Comparison of ENCODE assay signal across 8 mouse cellular contexts in the genomic region with DNA sequence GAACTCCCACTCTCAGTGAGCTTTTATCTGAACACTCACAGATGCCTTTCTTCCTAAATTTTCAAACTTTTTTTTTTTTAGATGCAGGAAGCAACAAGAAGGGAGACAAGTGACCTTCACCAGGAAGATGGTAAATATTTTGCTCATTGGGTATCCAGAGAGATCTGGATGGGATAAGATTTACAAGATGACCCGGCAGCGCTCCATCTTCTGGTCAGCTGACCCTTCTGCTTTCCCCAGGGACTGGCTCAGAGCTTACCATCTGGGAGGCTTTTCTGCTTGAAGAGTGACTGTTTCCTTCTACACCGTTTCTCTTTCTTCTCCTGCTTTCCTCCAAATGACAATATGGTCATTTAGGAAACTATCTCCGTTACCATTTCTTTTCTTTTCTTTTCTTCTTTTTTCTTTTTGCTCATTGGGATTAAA. TPM values are rescaled to one million over a fixed set of nuclear protein-coding genes. Genes with fewer than 3 reads are reported as not detected.
DNase-seq lines count a peak whose midpoint lies in the region; ATAC-seq and TF ChIP-seq lines count a peak whose summit lies in the region.
"Had no signal": no experiment of that assay in that cellular context is flagged by ENCODE, and none has a peak within 500 bp of the region (broad histone marks: within the 10 kb centered on the region; RNA-seq: fewer than 3 reads in every experiment).

No protein-coding gene starts in this region.

- 36% methylated on average over 4 of the region's 4 CpGs for WGBS in lung, embryonic 14.5 days
- 8% methylated on average over 4 of the region's 4 CpGs for WGBS in forebrain, embryonic 16.5 days

- no peak overlapping the region for H3K4me3 ChIP-seq in lung, embryonic 14.5 days (ENCODE audit: low read depth, low read length)
- H3K4me3 ChIP-seq in forebrain, embryonic 16.5 days (replicated peaks; ENCODE audit: low read length), result no peak overlapping the region

- no peak overlapping the region for H3K4me2 ChIP-seq in lung, embryonic 14.5 days
- peak overlapping the region; percentile 34 for H3K4me2 ChIP-seq in forebrain, embryonic 16.5 days (ENCODE audit: low read length)

- TF ChIP-seq CTCF in lung, embryonic 14.5 days (IDR thresholded peaks at IDR 0.05; ENCODE audit: low read depth), result no peak

- peaks cover 3% of the 10 kb centered on the region; the same call in 1 of the 2 replicates for H3K4me1 ChIP-seq in lung, embryonic 14.5 days (ENCODE audit: insufficient read depth)
- H3K4me1 ChIP-seq in forebrain, embryonic 16.5 days (replicated peaks; ENCODE audit: control insufficient read depth, insufficient read depth, low read length), result peaks cover 9% of the 10 kb centered on the region

- no peak for DNase-seq in lung, embryonic 14.5 days
- DNase-seq in lung, postnatal 25 days (ENCODE audit: low spot score), result no peak
- peak; percentile 20 to 23 for DNase-seq in kidney, postnatal 36 days
- DNase-seq in spleen, postnatal 4 days (ENCODE audit: low spot score in 2 of 2), result no peak
- DNase-seq in c-Kit-positive CD71-positive TER-119-positive erythroid progenitor cells, embryonic 14.5 days (ENCODE audit: low spot score), result no peak
- no peak for DNase-seq in left cerebral cortex, adult 8-10 months (ENCODE audit: low spot score in 2 of 2)

- H3K36me3 ChIP-seq in lung, embryonic 14.5 days (ENCODE audit: insufficient read depth), result no peaks in the 10 kb centered on the region
- H3K36me3 ChIP-seq in forebrain, embryonic 16.5 days (ENCODE audit: control insufficient read depth, insufficient read depth), result no peaks in the 10 kb centered on the region

- no peaks in the 10 kb centered on the region for H3K27me3 ChIP-seq in lung, embryonic 14.5 days (ENCODE audit: insufficient read depth, low read length)
- H3K27me3 ChIP-seq in forebrain, embryonic 16.5 days (replicated peaks; ENCODE audit: control insufficient read depth, insufficient read depth, low read length), result no peaks in the 10 kb centered on the region

- no peaks in the 10 kb centered on the region for H3K9me3 ChIP-seq in lung, embryonic 14.5 days (ENCODE audit: low read depth, low read length)
- H3K9me3 ChIP-seq in forebrain, embryonic 16.5 days (ENCODE audit: control insufficient read depth, low read length), result no peaks in the 10 kb centered on the region

- 0 out of 2 replicates have a peak overlapping the region, but pooled peaks have one; percentile 13 for H3K27ac ChIP-seq in lung, embryonic 14.5 days (ENCODE audit: low read depth)
- no peak overlapping the region for H3K27ac ChIP-seq in forebrain, embryonic 16.5 days (ENCODE audit: low read length)

- ATAC-seq in lung, embryonic 14.5 days (ENCODE audit: insufficient read depth), result no peak
- no peak for ATAC-seq in forebrain, embryonic 16.5 days

- no peak overlapping the region for H3K9ac ChIP-seq in lung, embryonic 14.5 days
- no peak overlapping the region for H3K9ac ChIP-seq in forebrain, embryonic 16.5 days (replicated peaks; ENCODE audit: low read depth, low read length)

RNA-seq across cellular contexts. Expression of gene Tppp3, which starts 25.2 kb away (rescaled TPM):
- polyA plus RNA-seq in lung, embryonic 14.5 days (2014; fragmentation: Nextera tagmentation; extraction: Ambion mirVana), result 41.1 and 42.3 TPM in 2 replicates
- polyA plus RNA-seq in forebrain, embryonic 16.5 days (2015; fragmentation: Nextera tagmentation; extraction: Ambion mirVana), result 28.9 and 56.5 TPM in 2 replicates
- total RNA-seq in left cerebral cortex, adult 8-10 months (2022), result 10 to 100 TPM; 59.3 to 66.5 (median 60.9) TPM

RNA-seq across cellular contexts. Expression of gene Lrrc36, which starts 32.8 kb away (rescaled TPM):
- polyA plus RNA-seq in lung, embryonic 14.5 days (2014; fragmentation: Nextera tagmentation; extraction: Ambion mirVana), result 0.34 and 0.50 TPM in 2 replicates
- polyA plus RNA-seq in forebrain, embryonic 16.5 days (2015; fragmentation: Nextera tagmentation; extraction: Ambion mirVana), result 0.37 and 0.80 TPM in 2 replicates
- under 1 TPM; 0.40 to 0.82 (median 0.62) TPM for total RNA-seq in left cerebral cortex, adult 8-10 months (2022)

RNA-seq across cellular contexts. Expression of gene Kctd19, which starts 32.8 kb away (rescaled TPM):
- polyA plus RNA-seq in lung, embryonic 14.5 days (2014; fragmentation: Nextera tagmentation; extraction: Ambion mirVana), result 0.12 and 0.32 TPM in 2 replicates
- not detected in 2 replicates for polyA plus RNA-seq in forebrain, embryonic 16.5 days (2015; fragmentation: Nextera tagmentation; extraction: Ambion mirVana)
- total RNA-seq in left cerebral cortex, adult 8-10 months (2022), result not detected
- total RNA-seq: left cerebral cortex, postnatal 10 days had no signal

RNA-seq across cellular contexts. Expression of gene Zdhhc1, which starts 50.6 kb away (rescaled TPM):
- polyA plus RNA-seq in lung, embryonic 14.5 days (2014; fragmentation: Nextera tagmentation; extraction: Ambion mirVana), result 40.0 and 41.9 TPM in 2 replicates
- polyA plus RNA-seq in forebrain, embryonic 16.5 days (2015; fragmentation: Nextera tagmentation; extraction: Ambion mirVana), result 26.3 and 33.3 TPM in 2 replicates
- total RNA-seq in left cerebral cortex, adult 8-10 months (2022), result 10 to 100 TPM; 38.3 to 45.8 (median 42.9) TPM

Comparison
In these comparisons a context has a peak if more than half of its experiments do, and no peak if none do; other contexts are left out.
1. DNase-seq: peak in kidney, postnatal 36 days (2 of 2); none in lung, embryonic 14.5 days (single experiment), lung, postnatal 25 days (single experiment), spleen, postnatal 4 days (0 of 2), c-Kit-positive CD71-positive TER-119-positive erythroid progenitor cells, embryonic 14.5 days (single experiment) and left cerebral cortex, adult 8-10 months (0 of 2).